Mouse (Mus musculus) ES-Bruce4 (cell line): ENCODE results near the gene Ccdc85c.

Source experiments
- EP300 ChIP-seq: IDR thresholded peaks from 2 replicates; pipeline ENCODE4 v1.6.1; 2011; ENCODE audit warnings: low read depth, low read length; ENCODE audit not compliant: insufficient read depth
- POLR2A ChIP-seq: IDR thresholded peaks from one replicate; pipeline ENCODE4 v1.8.1; 2011; ENCODE audit warnings: low read length; ENCODE audit not compliant: insufficient read depth

GRCm38 (mm10) chr12:108317826-108318430 lies 42.7 kb upstream of the Ccdc85c start:
- TF ChIP-seq EP300 = no peak
- no peak for TF ChIP-seq POLR2A
